Mouse (Mus musculus): ENCODE data around the gene Slc25a23.

DNA sequence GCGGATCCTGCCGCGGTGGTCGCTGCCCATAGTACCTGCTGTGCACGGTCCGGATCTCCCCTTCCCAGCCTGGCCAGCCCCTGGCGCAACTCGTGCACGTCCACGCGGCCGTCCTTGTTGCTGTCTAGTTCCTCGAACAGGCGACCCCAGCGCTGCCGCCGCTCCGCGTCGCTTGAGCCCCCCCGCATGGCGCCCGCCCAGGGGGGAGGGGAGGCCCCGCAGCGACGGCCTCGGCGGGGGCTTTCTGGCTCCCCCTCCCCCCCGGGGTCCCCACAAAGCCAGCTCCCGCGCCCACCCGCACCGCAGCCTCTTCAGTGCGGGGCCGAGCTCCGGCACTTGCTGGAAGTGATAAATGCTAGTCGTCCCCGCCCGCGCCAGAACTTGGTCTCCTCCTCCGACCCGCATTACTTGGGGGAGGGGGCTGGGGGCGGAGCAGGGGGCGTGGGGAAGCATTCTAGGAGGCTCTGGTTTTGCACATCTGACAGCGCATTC, at the start of gene Slc25a23:
- TF ChIP-seq CTCF (IDR thresholded peaks at IDR 0.05; ENCODE audit: control insufficient read depth, insufficient read depth, low read length) (no peak), POLR2A (IDR thresholded peaks at IDR 0.05; ENCODE audit: borderline replicate concordance, control insufficient read depth, low read depth, low read length) (no peak)

Data from bone marrow, adult 2 months (tissue).